Mouse (Mus musculus) hematopoietic stem cell, adult 5-6 weeks (primary cell): ENCODE measurements around the gene Gm5244. TPM values are rescaled to one million over a fixed set of nuclear protein-coding genes. Genes with fewer than 3 reads are reported as not detected.

Experiments
- ATAC-seq, 2 experiments: fragments of 125-278 bp in 1 of 2; replicated peaks in 1 of 2; 2 replicates each; pipeline ENCODE4 v1.8.0; 2016 to 2017; ENCODE audit warnings: inconsistent platforms in 2 of 2, mild to moderate bottlenecking in 2 of 2, moderate number of reproducible peaks in 2 of 2, low read depth in 1 of 2, moderate TSS enrichment in 1 of 2; ENCODE audit not compliant: low FRiP score in 2 of 2, poor library complexity in 2 of 2, severe bottlenecking in 2 of 2, insufficient read depth in 1 of 2, low TSS enrichment in 1 of 2
- total RNA-seq: library from RNA; stranded (forward); fragments of 172-1452, 232-1000 nt; gene quantifications from 2 replicates; pipeline ENCODE4 v1.2.3, GENCODE M21; 2017

The Gm5244 gene
- total RNA-seq, 1 experiment from 2014 or later, result not detected

DNA sequence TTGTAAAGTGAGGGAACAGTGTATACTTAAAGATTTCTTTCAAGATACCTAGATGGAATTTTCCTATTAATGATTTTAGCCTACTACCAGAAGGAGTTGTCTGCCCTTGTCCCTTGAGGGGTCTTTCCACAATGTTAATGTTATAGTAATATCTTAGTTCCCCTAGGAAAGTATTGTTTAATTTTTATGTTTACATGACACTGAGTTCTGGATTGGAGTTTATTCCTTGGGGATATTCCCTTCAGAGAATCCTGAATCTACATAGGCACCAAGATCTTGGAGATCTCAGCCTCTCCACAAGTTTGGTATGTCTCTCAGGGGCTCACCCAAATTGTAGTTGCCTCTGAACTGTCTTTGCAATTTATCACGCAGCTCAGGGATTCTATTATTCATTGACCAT, 10.5 kb downstream of the Gm5244 start, which contains the start of gene Olfr1444:
TSS of gene Olfr1444 (plus strand) at position 301 of the 400 bp plus-strand sequence.
- no peak for ATAC-seq

DNA sequence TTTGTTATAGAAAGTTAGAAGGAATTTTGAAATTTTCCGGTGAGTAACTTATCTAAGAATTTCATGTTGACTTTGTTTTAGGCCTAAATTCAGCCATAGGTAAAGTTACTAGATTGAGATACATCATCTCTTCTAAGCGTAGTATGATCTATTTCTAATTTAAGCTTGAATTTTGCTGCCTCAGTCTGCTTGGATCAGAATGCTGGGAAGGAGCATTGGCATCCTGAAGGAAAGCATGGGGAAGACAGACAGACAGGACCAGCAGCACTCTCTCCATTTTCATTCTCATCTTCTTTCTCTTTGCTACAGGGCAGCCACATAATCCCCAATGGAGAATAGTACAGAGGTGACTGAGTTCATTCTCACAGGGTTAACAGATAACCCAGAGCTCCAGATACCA, 37.1 kb downstream of the Gm5244 start, which contains the start of gene Olfr1445:
TSS of gene Olfr1445 (plus strand) at position 301 of the 400 bp plus-strand sequence.
- no peak for ATAC-seq

DNA sequence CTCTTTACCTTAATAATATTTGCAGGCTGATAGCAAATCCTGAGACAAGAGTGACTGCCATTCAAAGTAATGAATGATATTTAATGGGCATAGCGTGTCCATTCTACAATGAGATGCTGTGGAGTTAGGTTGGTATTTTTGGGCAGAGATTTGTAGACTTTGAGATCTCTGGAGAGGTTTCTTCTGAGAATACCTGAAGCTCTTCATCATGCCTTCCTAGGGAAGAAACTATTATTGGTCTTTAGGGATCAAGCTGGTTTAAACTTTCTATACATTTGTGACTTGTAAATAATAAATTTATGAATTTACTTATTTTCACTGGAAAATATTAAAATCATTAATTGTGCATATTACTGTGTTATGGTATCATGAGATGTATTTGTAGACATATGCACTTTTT, 46.9 kb downstream of the Gm5244 start, which contains the start of gene Olfr1446:
TSS of gene Olfr1446 (minus strand) at position 101 of the 400 bp plus-strand sequence.
- ATAC-seq, result no peak

Other genes starting within 250 kb of the Gm5244 start
- gene Gm4952, start 246.7 kb upstream of the Gm5244 start, total RNA-seq, result not detected in 2 replicates
- gene Glyat, start 213.4 kb upstream of the Gm5244 start, total RNA-seq, result not detected in 2 replicates
- gene Olfr1442, start 176.2 kb upstream of the Gm5244 start, total RNA-seq, result not detected in 2 replicates
- not detected in 2 replicates for gene Olfr1443, start 168.6 kb upstream of the Gm5244 start, total RNA-seq
- gene Keg1, start 150.9 kb upstream of the Gm5244 start, total RNA-seq, result not detected in 2 replicates
- gene Cntf, start 81.0 kb upstream of the Gm5244 start, total RNA-seq, result 0.63 and 1.1 TPM in 2 replicates
- gene Zfp91, start 50.6 kb upstream of the Gm5244 start, total RNA-seq, result 112 and 128 TPM in 2 replicates
- gene Lpxn, start 50.5 kb upstream of the Gm5244 start, total RNA-seq, result 4.4 and 5.2 TPM in 2 replicates
- not detected in 2 replicates for gene Olfr1444, start 10.6 kb downstream of the Gm5244 start, total RNA-seq
- not detected in 2 replicates for gene Olfr1445, start 37.2 kb downstream of the Gm5244 start, total RNA-seq
- gene Olfr1446, start 46.8 kb downstream of the Gm5244 start, total RNA-seq, result not detected in 2 replicates
- not detected in 2 replicates for gene Olfr1447, start 57.1 kb downstream of the Gm5244 start, total RNA-seq
- not detected in 2 replicates for gene Olfr1448, start 77.7 kb downstream of the Gm5244 start, total RNA-seq
- not detected in 2 replicates for gene Olfr1449, start 84.2 kb downstream of the Gm5244 start, total RNA-seq
- not detected in 2 replicates for gene Olfr1450, start 103.6 kb downstream of the Gm5244 start, total RNA-seq
- gene Olfr1451, start 148.3 kb downstream of the Gm5244 start, total RNA-seq, result not detected in 2 replicates
- not detected in 2 replicates for gene Olfr1453, start 181.6 kb downstream of the Gm5244 start, total RNA-seq
- not detected in 2 replicates for gene Olfr1454, start 213.9 kb downstream of the Gm5244 start, total RNA-seq